Mouse (Mus musculus): ENCODE measurements around the gene Lce1g.

GRCm38 (mm10) chr3:92708974-92709373, 43.2 kb downstream of the Lce1g start, which contains the start of gene Lce1e:
- TF ChIP-seq EP300 (IDR thresholded peaks at IDR 0.05; ENCODE audit: low read depth) (no peak), CTCF (IDR thresholded peaks at IDR 0.05; ENCODE audit: low read depth) (no peak)
